Mouse (Mus musculus) layer of hippocampus, adult 8-10 months (tissue): ENCODE data around the gene Slx4ip. TPM values are rescaled to one million over a fixed set of nuclear protein-coding genes. Genes with fewer than 3 reads are reported as not detected.
"Not testable (repeated sequence)": the region's sequence is repeated elsewhere in the genome, so short reads cannot be mapped to it uniquely, and the experiment has no call there.

Source experiments
- DNase-seq, 2 experiments: peaks; one replicate each; pipeline ENCODE4 v3.0.0; 2022; ENCODE audit warnings: low spot score in 2 of 2
- total RNA-seq, 4 experiments: library from RNA; stranded (reverse); gene quantifications; 2 replicates each; pipeline ENCODE4 v1.2.4; 2022

Slx4ip gene
- total RNA-seq = 1 to 10 TPM; 5.4 to 9.5 (median 7.5) TPM

GRCm38 (mm10) chr2:136891068-136891950 lies at the start of gene Slx4ip, which contains the start of the genes AL731706.1 and Mkks:
Slx4ip (plus strand) TSS chr2:136891218.
AL731706.1 (minus strand) TSS chr2:136891389.
Mkks (minus strand) TSS chr2:136891389.
- peak; percentile 99 for DNase-seq

- DNase-seq = no peak
Observed at GRCm38 (mm10) chr2:136850366-136850765, 40.7 kb upstream of the Slx4ip start.

- no peak for DNase-seq
Observed at GRCm38 (mm10) chr2:136854543-136855388, 36.3 kb upstream of the Slx4ip start.

GRCm38 (mm10) chr2:136885579-136885978 lies 5.4 kb upstream of the Slx4ip start, which contains the start of gene AL731706.2:
AL731706.2 (minus strand) TSS chr2:136885679.
- no peak for DNase-seq

GRCm38 (mm10) chr2:136886846-136887245 lies 4.2 kb upstream of the Slx4ip start:
- DNase-seq = peak in 1 of 2 experiments; percentile 44

- not testable (repeated sequence) for DNase-seq
Observed at GRCm38 (mm10) chr2:136890716-136891067, 326 bp upstream of the Slx4ip start.

GRCm38 (mm10) chr2:136891951-136892371 lies 943 bp downstream of the Slx4ip start:
- DNase-seq = peak; percentile 98 to 99

- DNase-seq = no peak
Observed at GRCm38 (mm10) chr2:136894494-136894893, 3.5 kb downstream of the Slx4ip start.

- DNase-seq = no peak
Observed at GRCm38 (mm10) chr2:136896131-136896530, 5.1 kb downstream of the Slx4ip start.

GRCm38 (mm10) chr2:136908596-136908995 lies 17.6 kb downstream of the Slx4ip start:
- DNase-seq = no peak

- DNase-seq = no peak
Observed at GRCm38 (mm10) chr2:136909298-136909697, 18.3 kb downstream of the Slx4ip start.

GRCm38 (mm10) chr2:136911958-136912411 lies 21.0 kb downstream of the Slx4ip start:
- no peak for DNase-seq

GRCm38 (mm10) chr2:136913021-136913420 lies 22.0 kb downstream of the Slx4ip start:
- no peak for DNase-seq

- no peak for DNase-seq
Observed at GRCm38 (mm10) chr2:136914334-136914902, 23.4 kb downstream of the Slx4ip start.

GRCm38 (mm10) chr2:136919433-136919832 lies 28.4 kb downstream of the Slx4ip start:
- no peak for DNase-seq

- no peak for DNase-seq
Observed at GRCm38 (mm10) chr2:136920257-136920993, 29.4 kb downstream of the Slx4ip start.

- peak; percentile 12 to 14 for DNase-seq
Observed at GRCm38 (mm10) chr2:136921003-136921408, 30.0 kb downstream of the Slx4ip start.

GRCm38 (mm10) chr2:136936391-136937288 lies 45.6 kb downstream of the Slx4ip start:
- no peak for DNase-seq

- DNase-seq = no peak
Observed at GRCm38 (mm10) chr2:136938249-136938648, 47.2 kb downstream of the Slx4ip start.

GRCm38 (mm10) chr2:136946297-136946696 lies 55.3 kb downstream of the Slx4ip start:
- no peak for DNase-seq
